Mouse (Mus musculus): ENCODE results near the gene Klhl3. TPM values are rescaled to one million over a fixed set of nuclear protein-coding genes. Genes with fewer than 3 reads are reported as not detected.

The Klhl3 gene
- total and polyA plus RNA-seq, 2 experiments from 2014 or later = 5.6 to 7.4 TPM

- 42% methylated on average over 10 of the region's 10 CpGs for WGBS
- ATAC-seq (ENCODE audit: insufficient read depth, low read depth) (peak; percentile 59), DNase-seq (ENCODE audit: low spot score) (peak; percentile 56)
- Histone ChIP-seq H3K4me3 (ENCODE audit: low read depth, low read length) (no peak overlapping the region), H3K27ac (ENCODE audit: low read depth) (peak overlapping the region; percentile 66), H3K9me3 (replicated peaks; ENCODE audit: control insufficient read depth, low read length) (no peaks in the 10 kb centered on the region), H3K27me3 (ENCODE audit: control insufficient read depth, insufficient read depth, low read length) (no peaks in the 10 kb centered on the region), H3K4me1 (ENCODE audit: control insufficient read depth, insufficient read depth) (peaks cover 24% of the 10 kb centered on the region), H3K4me2 (ENCODE audit: low read depth, low read length) (no peak overlapping the region), H3K36me3 (replicated peaks; ENCODE audit: control insufficient read depth, insufficient read depth, low read length) (peaks cover 6% of the 10 kb centered on the region; the same call in 1 of the 2 replicates), H3K9ac (replicated peaks; ENCODE audit: low read depth, low read length) (no peak overlapping the region)
- TF ChIP-seq CTCF (IDR thresholded peaks at IDR 0.05; ENCODE audit: low read depth) (no peak), EP300 (IDR thresholded peaks at IDR 0.05; ENCODE audit: low read depth) (0 out of 2 replicates have a peak, but pooled peaks have one; percentile 27)
Measured at GRCm38 (mm10) chr13:58122786-58123297, 9.4 kb upstream of the Klhl3 start.

GRCm38 (mm10) chr13:58117318-58118017 lies 4.1 kb upstream of the Klhl3 start:
- no peaks in the 10 kb centered on the region for H3K27me3 ChIP-seq (ENCODE audit: control insufficient read depth, insufficient read depth, low read length)
- WGBS = 51% methylated on average over 8 of the region's 8 CpGs
- no peak overlapping the region for H3K4me2 ChIP-seq (ENCODE audit: low read depth, low read length)
- no peaks in the 10 kb centered on the region for H3K36me3 ChIP-seq (replicated peaks; ENCODE audit: control insufficient read depth, insufficient read depth, low read length)
- H3K27ac ChIP-seq (ENCODE audit: low read depth) = no peak overlapping the region
- ATAC-seq (ENCODE audit: insufficient read depth, low read depth) = no peak
- H3K4me3 ChIP-seq (ENCODE audit: low read depth, low read length) = no peak overlapping the region
- peaks cover 7% of the 10 kb centered on the region; the same call in 1 of the 2 replicates for H3K4me1 ChIP-seq (ENCODE audit: control insufficient read depth, insufficient read depth)
- peak; percentile 67 for TF ChIP-seq CTCF (IDR thresholded peaks at IDR 0.05; ENCODE audit: low read depth)
- no peak for TF ChIP-seq EP300 (IDR thresholded peaks at IDR 0.05; ENCODE audit: low read depth)
- no peak overlapping the region for H3K9ac ChIP-seq (replicated peaks; ENCODE audit: low read depth, low read length)
- H3K9me3 ChIP-seq (replicated peaks; ENCODE audit: control insufficient read depth, low read length) = no peaks in the 10 kb centered on the region
- DNase-seq (ENCODE audit: low spot score) = peak; percentile 58

GRCm38 (mm10) chr13:58116801-58117200 lies 3.4 kb upstream of the Klhl3 start:
- Histone ChIP-seq H3K9ac (replicated peaks; ENCODE audit: low read depth, low read length) (no peak overlapping the region), H3K4me2 (ENCODE audit: low read depth, low read length) (no peak overlapping the region), H3K4me3 (ENCODE audit: low read depth, low read length) (no peak overlapping the region), H3K27me3 (ENCODE audit: control insufficient read depth, insufficient read depth, low read length) (no peaks in the 10 kb centered on the region), H3K27ac (ENCODE audit: low read depth) (no peak overlapping the region), H3K9me3 (replicated peaks; ENCODE audit: control insufficient read depth, low read length) (no peaks in the 10 kb centered on the region), H3K36me3 (replicated peaks; ENCODE audit: control insufficient read depth, insufficient read depth, low read length) (no peaks in the 10 kb centered on the region), H3K4me1 (ENCODE audit: control insufficient read depth, insufficient read depth) (peaks cover 11% of the 10 kb centered on the region; the same call in 1 of the 2 replicates)
- TF ChIP-seq EP300 (IDR thresholded peaks at IDR 0.05; ENCODE audit: low read depth) (no peak), CTCF (IDR thresholded peaks at IDR 0.05; ENCODE audit: low read depth) (no peak)
- WGBS = 71% methylated on average over 2 of the region's 2 CpGs
- DNase-seq (ENCODE audit: low spot score) = no peak
- ATAC-seq (ENCODE audit: insufficient read depth, low read depth) = no peak

- Histone ChIP-seq H3K4me2 (ENCODE audit: low read depth, low read length) (peak overlapping the region; percentile 0; the same call in 1 of the 2 replicates), H3K27ac (ENCODE audit: low read depth) (no peak overlapping the region), H3K4me3 (ENCODE audit: low read depth, low read length) (no peak overlapping the region), H3K27me3 (ENCODE audit: control insufficient read depth, insufficient read depth, low read length) (no peaks in the 10 kb centered on the region), H3K36me3 (replicated peaks; ENCODE audit: control insufficient read depth, insufficient read depth, low read length) (no peaks in the 10 kb centered on the region), H3K4me1 (ENCODE audit: control insufficient read depth, insufficient read depth) (peaks cover 12% of the 10 kb centered on the region; the same call in 1 of the 2 replicates), H3K9ac (replicated peaks; ENCODE audit: low read depth, low read length) (no peak overlapping the region), H3K9me3 (replicated peaks; ENCODE audit: control insufficient read depth, low read length) (no peaks in the 10 kb centered on the region)
- TF ChIP-seq EP300 (IDR thresholded peaks at IDR 0.05; ENCODE audit: low read depth) (no peak), CTCF (IDR thresholded peaks at IDR 0.05; ENCODE audit: low read depth) (no peak)
- DNase-seq (ENCODE audit: low spot score) (peak; percentile 79), ATAC-seq (ENCODE audit: insufficient read depth, low read depth) (peak; percentile 60)
- WGBS = 20% methylated on average over 13 of the region's 13 CpGs
Measured at GRCm38 (mm10) chr13:58115227-58115626, 1.8 kb upstream of the Klhl3 start.

- Histone ChIP-seq H3K4me3 (ENCODE audit: low read depth, low read length) (peak overlapping the region; percentile 56), H3K36me3 (replicated peaks; ENCODE audit: control insufficient read depth, insufficient read depth, low read length) (no peaks in the 10 kb centered on the region), H3K4me2 (ENCODE audit: low read depth, low read length) (peak overlapping the region; percentile 89), H3K4me1 (ENCODE audit: control insufficient read depth, insufficient read depth) (peaks cover 12% of the 10 kb centered on the region; the same call in 1 of the 2 replicates), H3K27ac (ENCODE audit: low read depth) (peak overlapping the region; percentile 54), H3K9ac (replicated peaks; ENCODE audit: low read depth, low read length) (peak overlapping the region; percentile 65), H3K9me3 (replicated peaks; ENCODE audit: control insufficient read depth, low read length) (no peaks in the 10 kb centered on the region), H3K27me3 (ENCODE audit: control insufficient read depth, insufficient read depth, low read length) (no peaks in the 10 kb centered on the region)
- no peak for TF ChIP-seq EP300 (IDR thresholded peaks at IDR 0.05; ENCODE audit: low read depth)
- no peak for TF ChIP-seq CTCF (IDR thresholded peaks at IDR 0.05; ENCODE audit: low read depth)
- DNase-seq (ENCODE audit: low spot score) (no peak), ATAC-seq (ENCODE audit: insufficient read depth, low read depth) (no peak)
- WGBS = 14% methylated on average over 11 of the region's 11 CpGs
Measured at GRCm38 (mm10) chr13:58112601-58113041, 771 bp downstream of the Klhl3 start.

Measured in heart, postnatal 0 days (tissue).